Mouse (Mus musculus) brown adipose tissue, adult 24 weeks (tissue): ENCODE results near the gene Lsm8. TPM values are rescaled to one million over a fixed set of nuclear protein-coding genes. Genes with fewer than 3 reads are reported as not detected.

Experiments
- polyA plus RNA-seq: library from polyadenylated mRNA; stranded (reverse); fragments of >200 nt; gene quantifications from 2 replicates; pipeline ENCODE4 v1.2.4, GENCODE M21; 2012; ENCODE audit not compliant: missing spikeins, insufficient read depth, insufficient read length

The Lsm8 gene
- polyA plus RNA-seq, 1 experiment, result 18.7 TPM

Other genes starting within 250 kb of the Lsm8 start
- not detected in 2 replicates for gene Ankrd7, start 17.7 kb downstream of the Lsm8 start, polyA plus RNA-seq